Mouse (Mus musculus) bone marrow macrophage, adult 2 months (primary cell): ENCODE data around the gene Ctf1.

Experiments
- CTCF ChIP-seq: IDR thresholded peaks from 2 replicates; pipeline ENCODE4 v1.5.1; 2012; ENCODE audit warnings: low read depth, mild to moderate bottlenecking, low read length, moderate library complexity
- POLR2A ChIP-seq: IDR thresholded peaks from 2 replicates; pipeline ENCODE4 v1.6.1; 2012; ENCODE audit warnings: mild to moderate bottlenecking, low read depth, low read length, borderline replicate concordance

GRCm38 (mm10) chr7:127730170-127730569 lies 17.6 kb downstream of the Ctf1 start:
- TF ChIP-seq CTCF (no peak), POLR2A (no peak)
